Mouse (Mus musculus): ENCODE results near the gene Gm5662.
"Not testable (repeated sequence)": the region's sequence is repeated elsewhere in the genome, so short reads cannot be mapped to it uniquely, and the experiment has no call there.

Gm5662 gene

DNA sequence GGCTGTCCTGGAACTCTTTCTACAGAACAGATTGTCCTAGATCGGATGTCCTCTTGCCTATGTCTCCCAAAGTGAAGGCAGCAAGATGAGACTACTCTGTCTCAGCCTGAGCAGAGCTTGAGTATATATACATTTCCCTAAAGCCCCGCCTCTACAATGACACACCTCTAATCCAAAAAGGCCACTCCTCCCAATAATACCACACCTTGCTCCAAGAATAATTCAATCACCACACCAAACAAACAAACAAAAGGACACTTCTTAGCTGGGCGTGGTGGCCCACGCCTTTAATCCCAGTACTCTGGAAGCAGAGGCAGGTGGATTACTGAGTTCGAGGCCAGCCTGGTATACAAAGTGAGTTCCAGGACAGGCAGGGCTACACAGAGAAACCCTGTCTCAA is at the start of gene Gm5662:
Gene Gm5662, minus strand, starts transcription at position 101 of the 400 bp plus-strand sequence.
- CTCF ChIA-PET, result not testable (repeated sequence)

DNA sequence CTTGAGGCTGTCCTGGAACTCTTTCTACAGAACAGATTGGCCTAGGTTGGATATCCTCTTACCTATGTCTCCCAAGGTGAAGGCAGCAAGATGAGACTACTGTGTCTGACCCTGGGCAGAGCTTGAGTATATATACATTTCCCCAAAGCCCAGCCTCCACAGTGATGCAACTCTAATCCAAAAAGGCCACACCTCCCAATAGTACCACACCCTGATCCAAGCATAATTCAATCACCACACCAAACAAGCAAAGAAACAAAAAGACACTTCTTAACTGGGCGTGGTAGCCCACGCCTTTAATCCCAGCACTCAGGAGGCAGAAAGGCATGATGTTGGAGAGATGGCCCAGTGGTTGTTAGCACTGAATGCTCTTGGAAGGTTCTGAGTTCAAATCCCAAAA is 49.6 kb upstream of the Gm5662 start, which contains the start of gene Gm5039:
Gene Gm5039, minus strand, starts transcription at position 101 of the 400 bp plus-strand sequence.
- CTCF ChIA-PET, result not testable (repeated sequence)

DNA sequence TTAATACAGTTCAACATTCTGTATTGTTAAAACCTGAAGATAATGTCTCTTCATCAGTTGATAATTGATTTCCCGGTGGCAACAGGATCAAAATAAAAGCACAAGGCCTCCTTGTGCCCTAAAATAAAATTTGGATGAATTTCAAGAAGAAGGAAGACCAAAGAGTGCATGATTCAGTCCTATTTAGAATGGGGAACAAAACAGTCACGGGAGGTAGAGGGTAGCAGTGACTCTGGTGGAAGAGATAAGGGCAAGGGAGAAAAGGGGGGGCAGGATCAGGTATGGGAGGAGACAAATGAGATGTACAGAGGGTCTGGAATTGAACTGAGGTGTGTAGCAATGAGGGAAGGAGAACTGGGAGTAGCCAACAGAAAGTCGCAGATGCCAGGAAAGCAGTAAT is 40.3 kb upstream of the Gm5662 start:
- CTCF ChIA-PET, result no interaction called here

DNA sequence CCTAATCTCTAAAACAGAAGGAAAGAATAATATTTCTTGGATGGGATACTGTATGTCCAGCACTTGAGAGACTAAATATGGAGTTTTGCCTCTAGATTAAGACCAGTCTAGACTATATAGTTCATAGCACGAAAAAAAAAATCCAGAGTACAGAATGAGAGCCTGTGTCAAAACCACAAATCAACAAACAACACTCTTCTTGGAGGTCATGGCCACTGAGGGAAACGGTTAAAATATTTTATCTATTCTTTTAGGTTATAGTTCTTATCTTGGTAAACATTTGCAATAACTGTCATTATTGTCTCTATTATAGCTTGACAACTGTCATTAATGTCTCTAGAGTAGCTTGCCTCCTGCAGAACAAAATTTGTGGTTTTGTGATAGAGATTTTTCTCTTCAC is 22.9 kb upstream of the Gm5662 start:
- CTCF ChIA-PET, result not testable (repeated sequence)

DNA sequence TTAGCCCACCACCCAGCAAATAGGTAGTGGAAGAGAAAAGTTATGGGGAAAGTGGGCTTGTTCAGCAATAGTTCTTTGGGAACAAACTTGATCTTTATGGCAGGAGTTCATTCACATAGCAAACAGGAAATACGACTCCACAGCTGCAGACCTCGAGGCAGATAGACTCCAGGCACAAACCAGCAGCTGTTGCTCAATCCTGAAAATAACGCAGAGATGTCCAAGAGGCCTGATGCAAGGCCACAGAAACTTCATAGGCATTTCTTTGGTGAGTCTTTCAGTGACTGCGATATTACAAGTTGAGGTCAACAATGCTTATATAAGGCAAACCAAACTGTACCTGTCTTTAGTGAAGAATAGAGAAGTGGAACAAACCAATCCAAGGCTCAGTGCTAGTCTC is 18.8 kb upstream of the Gm5662 start:
- CTCF ChIA-PET, result not testable (repeated sequence)

DNA sequence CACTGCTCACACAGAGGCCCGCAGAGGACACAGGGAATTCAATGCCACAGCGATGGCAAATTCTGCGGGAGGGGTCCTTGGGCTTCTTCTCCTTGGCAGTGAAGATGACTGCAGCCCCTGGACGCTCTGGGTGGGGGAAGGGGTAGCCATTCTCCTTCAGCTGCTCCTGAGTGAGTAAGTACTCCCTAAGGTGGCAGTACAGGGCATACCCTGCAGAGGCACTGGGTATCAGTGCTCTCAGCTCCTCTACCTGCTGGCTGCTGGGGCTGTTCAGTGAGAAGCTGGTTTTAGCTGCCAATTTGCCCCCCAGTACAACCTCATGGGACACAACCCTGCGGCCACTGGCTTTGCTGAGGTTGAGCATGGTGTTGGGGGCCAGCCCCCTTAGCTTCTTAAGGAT is 10.9 kb upstream of the Gm5662 start:
- CTCF ChIA-PET, result not testable (repeated sequence)

DNA sequence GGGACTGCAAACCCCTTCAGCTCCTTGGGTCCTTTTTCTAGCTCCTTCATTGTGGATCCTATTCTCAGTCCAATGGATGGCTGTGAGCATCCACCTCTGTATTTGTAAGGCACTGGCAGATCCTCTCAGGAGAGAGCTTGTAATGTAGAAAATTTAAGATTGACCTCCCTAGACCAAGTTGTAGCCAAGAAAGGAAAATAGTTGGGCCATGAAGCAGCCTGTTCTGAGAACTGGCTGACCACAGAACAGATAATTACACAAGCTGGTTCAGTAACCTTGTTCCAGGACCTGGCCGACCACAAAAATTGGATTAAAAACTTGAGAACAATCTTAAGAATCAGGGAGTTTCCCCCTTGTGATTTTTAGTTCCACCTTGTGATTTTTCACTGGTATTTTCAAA is 17.1 kb downstream of the Gm5662 start:
- CTCF ChIA-PET, result no interaction called here

DNA sequence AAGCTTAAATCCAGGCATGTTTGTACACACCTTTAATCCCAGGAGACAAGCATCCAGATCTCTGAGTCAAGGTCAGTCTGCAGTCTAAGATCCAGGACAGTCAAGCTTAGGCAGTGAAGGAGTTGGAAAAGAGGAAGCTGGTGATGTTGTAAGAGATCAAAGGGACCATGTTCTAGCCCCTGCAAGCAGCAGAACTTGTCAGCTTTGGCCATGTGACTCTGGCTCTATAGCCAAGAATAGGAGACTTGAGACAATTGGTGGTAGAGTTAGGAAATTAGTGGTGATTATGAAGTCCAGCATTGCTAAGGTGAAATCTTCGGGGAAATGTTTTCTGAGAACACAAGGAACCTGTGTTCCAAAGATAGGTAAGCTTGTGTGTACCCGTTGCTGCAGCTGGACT is 18.4 kb downstream of the Gm5662 start:
- CTCF ChIA-PET, result not testable (repeated sequence)

DNA sequence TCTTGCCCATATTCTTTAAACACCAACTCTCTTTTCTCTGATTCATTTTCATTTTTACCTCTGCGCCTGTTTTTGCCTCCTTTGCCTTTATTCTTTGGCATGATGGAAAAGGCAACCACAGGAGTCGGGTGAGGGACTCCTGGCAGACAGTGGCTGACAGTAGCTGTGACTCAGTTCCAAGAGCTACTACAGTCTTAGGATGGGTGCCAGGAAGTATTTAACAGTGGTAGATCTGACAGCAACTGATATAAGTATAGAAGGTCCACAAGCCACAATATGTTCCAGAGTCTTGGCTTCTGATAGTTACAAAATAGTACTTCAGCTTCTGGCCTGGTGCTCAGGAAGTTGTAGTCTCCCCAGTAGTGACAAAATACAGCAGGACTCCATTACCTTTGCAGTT is 24.3 kb downstream of the Gm5662 start, which contains the start of gene Gm8332:
Gene Gm8332, minus strand, starts transcription at position 101 of the 400 bp plus-strand sequence.
- CTCF ChIA-PET, result not testable (repeated sequence)

DNA sequence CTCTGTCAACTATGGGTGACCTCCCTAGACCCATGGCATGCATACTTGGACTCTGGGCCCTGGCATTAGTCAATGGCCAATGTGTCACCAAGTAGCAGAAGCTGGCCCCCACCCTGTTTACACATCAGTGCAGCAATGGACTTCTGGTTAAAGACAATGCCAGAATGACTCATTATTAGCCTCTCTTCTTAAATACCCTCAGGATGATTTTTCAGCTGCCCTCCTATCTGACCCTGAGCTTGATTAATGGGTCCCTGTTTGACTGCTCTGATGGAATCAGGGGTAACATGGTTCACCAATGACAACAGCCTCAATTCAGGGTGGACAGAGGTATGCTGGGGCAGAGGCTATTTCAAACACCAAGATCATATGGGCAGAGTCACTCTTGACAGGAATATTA is 28.5 kb downstream of the Gm5662 start:
- CTCF ChIA-PET, result not testable (repeated sequence)

DNA sequence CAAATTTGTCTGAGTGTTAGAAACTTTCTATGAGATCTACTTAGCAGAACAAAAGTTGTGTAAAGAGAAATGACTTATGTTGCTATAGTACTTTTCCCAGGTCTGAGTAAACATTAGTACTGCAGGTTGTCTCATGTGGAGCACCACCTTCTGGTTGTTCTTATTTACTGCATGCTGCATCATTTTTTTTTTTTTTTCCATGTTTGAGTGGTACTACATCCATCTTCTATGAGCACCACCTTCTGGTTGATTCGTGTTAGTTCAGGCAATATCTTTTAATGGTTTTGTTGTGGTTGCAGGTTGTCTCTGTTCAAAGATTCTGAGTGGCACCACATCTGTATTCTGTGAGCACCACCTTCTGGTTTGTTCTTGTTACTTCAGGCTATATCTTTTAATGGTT is 31.4 kb downstream of the Gm5662 start:
- CTCF ChIA-PET, result not testable (repeated sequence)

Data from spleen, embryonic (tissue).